Mouse (Mus musculus) midbrain, embryonic 14.5 days (tissue): ENCODE results near the gene Dzank1. TPM values are rescaled to one million over a fixed set of nuclear protein-coding genes. Genes with fewer than 3 reads are reported as not detected.
A peak's percentile ranks its signal among the peaks of the same experiment; 100 is the strongest.

Source experiments
- ATAC-seq: fragments of 200-750 bp; cut with Nextera tagmentation; 2 replicates; pipeline ENCODE4 v1.8.0; 2017; ENCODE audit warnings: moderate number of reproducible peaks, moderate library complexity; ENCODE audit not compliant: low FRiP score, low TSS enrichment
- DNase-seq: peaks from one replicate; pipeline ENCODE4 v3.0.0-alpha.2; 2015
- H3K27ac ChIP-seq: fragments of 300-500 bp; sonication (generic); replicated peaks from 2 replicates; pipeline ENCODE4 v1.5.1; 2014; ENCODE audit warnings: mild to moderate bottlenecking, low read depth, low read length, moderate library complexity
- H3K27me3 ChIP-seq: fragments of 300-500 bp; sonication (generic); 2 replicates; pipeline ENCODE4 v1.6.1; 2014; ENCODE audit warnings: low read length, control low read depth, mixed read lengths; ENCODE audit not compliant: control insufficient read depth, insufficient read depth
- H3K36me3 ChIP-seq: fragments of 300-500 bp; sonication (generic); 2 replicates; pipeline ENCODE4 v1.6.1; 2014; ENCODE audit warnings: low read length, control low read depth; ENCODE audit not compliant: control insufficient read depth, insufficient read depth
- H3K4me1 ChIP-seq: fragments of 300-500 bp; sonication (generic); 2 replicates; pipeline ENCODE4 v1.6.1; 2014; ENCODE audit warnings: mild to moderate bottlenecking, antibody characterized with exemption, low read length, control low read depth; ENCODE audit not compliant: control insufficient read depth, insufficient read depth
- H3K4me2 ChIP-seq: fragments of 300-500 bp; sonication (generic); 2 replicates; pipeline ENCODE4 v1.6.1; 2014; ENCODE audit warnings: mild to moderate bottlenecking, low read length, moderate library complexity
- H3K4me3 ChIP-seq: fragments of 300-500 bp; sonication (generic); replicated peaks from 2 replicates; pipeline ENCODE4 v1.5.1; 2014; ENCODE audit warnings: low read depth, low read length
- H3K9ac ChIP-seq: fragments of 300-500 bp; sonication (generic); replicated peaks from 2 replicates; pipeline ENCODE4 v1.6.1; 2014; ENCODE audit warnings: mild to moderate bottlenecking, low read length, moderate library complexity
- H3K9me3 ChIP-seq: fragments of 300-500 bp; sonication (generic); 2 replicates; pipeline ENCODE4 v1.6.1; 2016; ENCODE audit warnings: low read length, control low read depth, mixed read lengths; ENCODE audit not compliant: control insufficient read depth
- WGBS: fragments of 180-500 bp; shearing (Covaris S2); extraction: QIAGEN DNeasy Blood & Tissue Kit; methylation state at CpG from one replicate; pipeline ENCODE4 v1.1.7; 2014; 5-methylcytosine and 5-hydroxymethylcytosine counted together
- polyA plus RNA-seq: library from polyadenylated mRNA; unstranded; fragments of >200 nt; fragmentation: Nextera tagmentation; extraction: Ambion mirVana; gene quantifications from 2 replicates; pipeline ENCODE4 v1.2.1, GENCODE M21; 2014

Gene Dzank1
- polyA plus RNA-seq, 1 experiment from 2014 or later: 13.1 TPM

DNA sequence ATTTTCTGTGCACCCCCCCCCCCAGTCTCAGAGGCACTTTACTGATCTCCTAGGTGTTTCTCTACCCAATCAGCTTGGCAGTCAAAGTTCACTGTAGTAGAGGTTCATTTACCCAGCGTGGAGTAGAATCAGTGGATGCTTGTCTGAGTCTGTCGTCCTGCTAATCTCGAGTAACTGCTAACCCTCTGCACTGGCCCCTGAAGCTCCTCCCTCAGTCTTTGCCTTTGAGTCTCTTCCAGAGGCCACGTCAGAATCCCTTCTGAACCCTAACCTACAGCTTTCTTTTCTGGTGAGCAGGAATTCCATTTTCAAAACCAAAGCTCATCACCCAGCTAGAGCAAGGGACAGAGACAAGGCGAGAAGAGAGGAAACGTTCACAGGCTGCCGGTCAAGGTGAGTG, 63.0 kb downstream of the Dzank1 start:
- Histone ChIP-seq H3K9ac (no peak overlapping the region), H3K4me2 (no peak overlapping the region), H3K27me3 (no peaks in the 10 kb centered on the region), H3K9me3 (no peaks in the 10 kb centered on the region), H3K4me1 (peaks cover 7% of the 10 kb centered on the region), H3K36me3 (peaks cover 17% of the 10 kb centered on the region; the same call in 1 of the 2 replicates), H3K27ac (no peak overlapping the region), H3K4me3 (no peak overlapping the region)
- 66% methylated on average over 7 of the region's 7 CpGs for WGBS
- DNase-seq (no peak), ATAC-seq (no peak)

DNA sequence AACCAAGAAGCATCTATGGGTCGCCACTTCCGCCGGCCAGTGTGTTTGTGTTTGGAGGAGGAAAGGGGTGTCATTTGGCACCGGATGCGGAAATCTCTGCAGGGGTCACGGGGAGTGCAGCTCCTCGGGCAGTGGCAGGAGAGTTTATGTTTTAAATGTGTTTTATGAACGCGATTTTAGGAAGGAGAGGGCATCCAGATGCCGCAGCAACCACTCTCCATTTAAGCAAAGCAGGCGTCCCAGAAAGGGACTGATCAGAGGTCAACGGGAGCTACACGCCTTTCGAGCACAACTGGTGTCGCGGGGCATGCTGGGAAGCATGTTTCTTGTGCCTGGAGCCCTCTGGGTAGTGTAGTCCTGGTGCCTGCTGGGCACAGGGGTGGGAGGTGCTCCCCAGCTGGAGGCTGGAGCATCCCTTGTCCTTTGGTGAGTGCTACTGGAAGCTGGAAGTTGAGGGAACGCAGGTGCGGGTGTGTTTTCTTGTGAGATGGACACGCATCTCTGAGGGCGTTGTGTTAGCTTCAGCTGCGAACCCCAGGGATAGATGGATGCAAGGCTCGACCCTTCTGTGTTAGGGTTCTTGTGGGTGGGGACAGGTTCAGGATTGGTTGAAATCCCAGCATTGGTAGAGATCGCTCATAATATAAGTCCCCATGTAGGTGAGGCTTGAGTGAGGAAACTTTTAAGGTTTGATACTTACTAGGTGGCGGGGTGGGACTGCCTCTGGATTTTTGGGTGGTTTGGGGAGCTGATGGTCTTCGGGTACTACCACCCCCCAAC, 68.0 kb downstream of the Dzank1 start:
- 0 out of 2 replicates have a peak, but pooled peaks cover 1% of the 10 kb centered on the region for H3K36me3 ChIP-seq
- H3K9ac ChIP-seq: peak overlapping the region; percentile 57
- peaks cover 12% of the 10 kb centered on the region for H3K27me3 ChIP-seq
- peak overlapping the region; percentile 67 for H3K4me2 ChIP-seq
- peak overlapping the region; percentile 73 for H3K27ac ChIP-seq
- peaks cover 7% of the 10 kb centered on the region for H3K4me1 ChIP-seq
- WGBS: 6% methylated on average over 25 of the region's 25 CpGs
- no peaks in the 10 kb centered on the region for H3K9me3 ChIP-seq
- peak overlapping the region; percentile 48 for H3K4me3 ChIP-seq
- DNase-seq (peak; percentile 91), ATAC-seq (peak; percentile 98)

- ATAC-seq (0 out of 2 replicates have a peak, but pooled peaks have one; percentile 29), DNase-seq (peak; percentile 2)
- no peaks in the 10 kb centered on the region for H3K9me3 ChIP-seq
- H3K27ac ChIP-seq: no peak overlapping the region
- H3K4me3 ChIP-seq: peak overlapping the region; percentile 48
- peak overlapping the region; percentile 67 for H3K4me2 ChIP-seq
- peaks cover 12% of the 10 kb centered on the region for H3K27me3 ChIP-seq
- peaks cover 7% of the 10 kb centered on the region for H3K4me1 ChIP-seq
- H3K9ac ChIP-seq: no peak overlapping the region
- no peaks in the 10 kb centered on the region for H3K36me3 ChIP-seq
- WGBS: 73% methylated on average over 6 of the region's 6 CpGs
Observed at GRCm38 (mm10) chr2:144458355-144458754, 68.9 kb downstream of the Dzank1 start.

GRCm38 (mm10) chr2:144452364-144453008, 74.7 kb downstream of the Dzank1 start:
- Histone ChIP-seq H3K27ac (no peak overlapping the region), H3K4me1 (no peaks in the 10 kb centered on the region), H3K9ac (no peak overlapping the region), H3K4me2 (no peak overlapping the region), H3K9me3 (no peaks in the 10 kb centered on the region), H3K27me3 (peaks cover 7% of the 10 kb centered on the region; the same call in 1 of the 2 replicates), H3K36me3 (no peaks in the 10 kb centered on the region), H3K4me3 (no peak overlapping the region)
- 13% methylated on average over 8 of the region's 8 CpGs for WGBS
- ATAC-seq (peak; percentile 17; the same call in 1 of the 2 replicates), DNase-seq (peak; percentile 87)

GRCm38 (mm10) chr2:144450378-144450777, 76.8 kb downstream of the Dzank1 start:
- DNase-seq: no peak

GRCm38 (mm10) chr2:144446360-144446999, 80.7 kb downstream of the Dzank1 start:
- H3K36me3 ChIP-seq: no peaks in the 10 kb centered on the region
- no peaks in the 10 kb centered on the region for H3K9me3 ChIP-seq
- H3K27me3 ChIP-seq: no peaks in the 10 kb centered on the region
- ATAC-seq (no peak), DNase-seq (no peak)
- no peak overlapping the region for H3K9ac ChIP-seq
- no peak overlapping the region for H3K27ac ChIP-seq
- 76% methylated on average over 7 of the region's 7 CpGs for WGBS
- H3K4me3 ChIP-seq: no peak overlapping the region
- no peak overlapping the region for H3K4me2 ChIP-seq
- no peaks in the 10 kb centered on the region for H3K4me1 ChIP-seq

More at GRCm38 (mm10) chr2:144450378-144450777, 76.8 kb downstream of the Dzank1 start:
- no peak overlapping the region for H3K27ac ChIP-seq
- H3K36me3 ChIP-seq: no peaks in the 10 kb centered on the region
- no peak overlapping the region for H3K9ac ChIP-seq
- H3K4me1 ChIP-seq: no peaks in the 10 kb centered on the region
- no peak for ATAC-seq
- 78% methylated on average over 2 of the region's 2 CpGs for WGBS
- H3K27me3 ChIP-seq: 0 out of 2 replicates have a peak, but pooled peaks cover 3% of the 10 kb centered on the region
- H3K9me3 ChIP-seq: no peaks in the 10 kb centered on the region
- no peak overlapping the region for H3K4me2 ChIP-seq
- no peak overlapping the region for H3K4me3 ChIP-seq

DNA sequence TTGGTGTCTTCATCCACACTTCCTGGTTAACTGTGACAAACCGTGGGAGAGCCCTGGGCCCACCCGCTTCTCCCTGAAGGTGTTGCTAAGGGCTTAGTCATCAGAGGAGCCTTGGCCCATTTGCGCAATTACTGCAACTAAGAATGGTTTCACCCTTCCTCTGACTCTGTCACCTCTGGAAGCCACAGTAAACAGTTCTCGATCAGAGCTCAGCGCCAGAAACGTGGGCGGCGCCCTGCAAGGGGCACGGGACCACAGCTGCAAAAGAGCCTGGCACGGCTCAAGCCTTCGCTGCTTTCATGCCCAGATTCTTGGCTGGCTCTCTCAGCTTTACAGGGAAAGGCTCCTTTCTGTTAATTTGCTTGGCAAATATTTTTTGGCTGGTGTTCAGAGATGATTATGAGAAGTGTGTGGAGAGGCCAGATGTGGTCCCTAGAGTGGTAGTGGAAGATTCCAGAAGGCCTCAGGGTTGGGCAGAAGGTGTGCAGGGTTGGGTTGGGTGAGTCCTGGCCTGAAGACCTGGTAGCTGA, 85.8 kb downstream of the Dzank1 start:
- Histone ChIP-seq H3K4me1 (no peaks in the 10 kb centered on the region), H3K9ac (no peak overlapping the region), H3K36me3 (no peaks in the 10 kb centered on the region), H3K9me3 (no peaks in the 10 kb centered on the region), H3K27me3 (no peaks in the 10 kb centered on the region), H3K4me3 (no peak overlapping the region), H3K27ac (no peak overlapping the region), H3K4me2 (no peak overlapping the region)
- DNase-seq (peak; percentile 20), ATAC-seq (no peak)
- WGBS: 84% methylated on average over 11 of the region's 11 CpGs

- H3K9ac ChIP-seq: no peak overlapping the region
- H3K4me2 ChIP-seq: no peak overlapping the region
- H3K27me3 ChIP-seq: no peaks in the 10 kb centered on the region
- H3K4me1 ChIP-seq: no peaks in the 10 kb centered on the region
- WGBS: 75% methylated on average over 3 of the region's 3 CpGs
- H3K27ac ChIP-seq: no peak overlapping the region
- DNase-seq (no peak), ATAC-seq (no peak)
- no peaks in the 10 kb centered on the region for H3K36me3 ChIP-seq
- no peak overlapping the region for H3K4me3 ChIP-seq
- no peaks in the 10 kb centered on the region for H3K9me3 ChIP-seq
Observed at GRCm38 (mm10) chr2:144439191-144439700, 88.0 kb downstream of the Dzank1 start.
